Mouse (Mus musculus) lung, postnatal 14 days (tissue): ENCODE measurements at regions not wholly inside any gene's neighbourhood (a gene's known extent, or its start where the extent isn't known, plus 50 kb on each side); places are given as distances from the start of the nearest gene placed in this dataset.
A peak's percentile ranks its signal among the peaks of the same experiment; 100 is the strongest.

Experiments
- DNase-seq: peaks from one replicate; pipeline ENCODE4 v3.0.0; 2021

GRCm38 (mm10) chr4:75884371-75884770, 606.3 kb upstream of the Dmac1 start:
- no peak for DNase-seq

- no peak for DNase-seq
Observed at GRCm38 (mm10) chr4:75869771-75870170, 591.7 kb upstream of the Dmac1 start.

DNA sequence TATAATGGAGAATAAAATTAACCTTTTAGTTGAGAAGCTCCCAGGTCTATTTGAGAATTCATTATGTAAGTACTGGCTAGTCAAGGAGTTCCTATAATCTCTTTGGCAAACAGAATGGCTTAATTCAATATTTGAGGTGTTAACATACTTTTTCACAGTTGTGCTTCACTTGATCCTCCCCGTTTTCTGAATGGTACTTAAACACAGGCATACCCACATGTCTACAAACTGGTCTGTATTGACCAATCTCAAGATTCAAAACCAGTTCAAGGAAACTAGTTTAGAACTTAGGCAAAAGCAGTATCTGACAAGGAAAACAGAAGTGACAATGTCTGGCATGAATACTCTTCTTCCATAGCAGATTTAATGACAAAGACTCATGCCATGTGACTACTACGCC, 583.0 kb upstream of the Dmac1 start:
- DNase-seq, result no peak

DNA sequence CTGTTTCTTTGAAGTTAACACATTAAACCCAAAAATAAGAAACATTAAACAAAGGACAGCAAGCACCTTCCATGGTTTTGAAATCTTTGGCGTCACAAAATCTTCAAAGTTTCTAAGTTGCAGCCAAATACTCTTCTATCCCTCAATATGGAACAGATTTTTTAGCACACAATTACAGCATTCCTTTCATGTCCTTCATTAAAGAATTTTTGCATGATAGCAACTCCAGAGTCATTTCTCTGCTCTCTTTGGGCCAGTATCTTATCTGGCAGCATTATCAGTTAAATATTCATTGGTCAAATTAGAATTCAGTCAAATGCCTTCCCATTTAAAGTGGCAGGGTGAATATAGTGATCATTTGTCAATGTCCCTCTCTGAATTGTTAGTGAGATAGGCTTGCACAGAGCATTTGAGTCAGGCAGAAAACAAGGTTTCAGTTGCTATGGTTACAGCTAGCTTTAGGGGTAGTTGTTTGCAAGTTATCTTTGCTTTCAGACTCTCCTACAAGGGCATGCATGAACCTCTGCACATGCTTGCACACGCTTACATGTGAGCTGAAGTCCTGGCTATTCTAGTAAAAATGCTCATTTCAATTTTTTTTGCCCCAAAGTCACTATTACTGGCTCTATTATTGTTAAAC, 579.8 kb upstream of the Dmac1 start:
- no peak for DNase-seq

DNA sequence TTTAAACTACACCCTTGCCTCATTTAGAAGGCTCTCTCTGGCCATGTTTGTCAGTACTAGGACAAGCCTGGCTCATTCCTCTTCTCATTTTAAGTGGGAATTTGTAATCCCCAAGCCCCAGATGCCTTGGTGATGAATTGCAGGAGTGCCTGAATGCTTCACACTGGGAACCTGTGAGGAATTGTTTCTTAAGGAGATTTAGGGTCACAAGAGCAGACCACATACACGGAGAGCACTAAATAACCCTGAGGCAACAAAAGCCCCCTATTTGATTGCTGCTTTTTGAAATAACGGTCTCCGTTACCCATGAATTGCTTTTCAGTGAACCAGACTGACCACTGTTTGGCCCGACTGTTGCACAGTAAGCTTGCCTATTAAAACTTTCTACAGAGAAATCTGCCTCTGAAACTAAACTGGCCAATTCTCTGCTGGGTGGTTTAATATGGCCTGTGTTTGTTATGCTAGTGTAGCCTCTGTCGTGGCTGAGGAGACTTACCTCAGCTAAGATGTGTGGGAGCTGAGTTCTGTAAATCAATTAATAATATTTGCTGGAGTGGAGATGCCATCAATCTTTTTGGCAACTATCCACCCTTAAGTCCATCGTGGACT, 577.7 kb upstream of the Dmac1 start:
- no peak for DNase-seq

GRCm38 (mm10) chr4:75850343-75850742, 572.2 kb upstream of the Dmac1 start:
- no peak for DNase-seq

- no peak for DNase-seq
Observed at GRCm38 (mm10) chr4:75847675-75848385, 569.7 kb upstream of the Dmac1 start.

DNA sequence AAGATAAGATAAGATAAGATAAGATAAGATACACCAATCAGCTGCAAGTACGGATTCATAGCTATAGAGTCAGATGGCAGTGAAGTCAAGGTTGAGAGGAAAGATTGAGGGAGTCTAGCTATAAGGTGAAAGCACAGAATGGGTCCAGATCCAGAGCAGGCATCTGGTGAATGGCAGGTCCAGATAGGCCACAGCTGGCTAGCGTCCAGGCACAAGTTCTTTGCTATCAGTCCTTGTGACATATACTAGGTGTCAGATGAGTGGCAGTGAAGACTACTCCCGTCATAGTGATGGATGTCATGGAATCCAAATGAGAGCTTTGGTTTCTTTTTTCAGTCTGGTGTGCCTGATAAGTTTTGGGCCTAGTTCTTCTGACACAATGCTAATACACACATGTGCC, 566.9 kb upstream of the Dmac1 start:
- DNase-seq, result no peak

- no peak for DNase-seq
Observed at GRCm38 (mm10) chr4:75838619-75839018, 560.5 kb upstream of the Dmac1 start.

DNA sequence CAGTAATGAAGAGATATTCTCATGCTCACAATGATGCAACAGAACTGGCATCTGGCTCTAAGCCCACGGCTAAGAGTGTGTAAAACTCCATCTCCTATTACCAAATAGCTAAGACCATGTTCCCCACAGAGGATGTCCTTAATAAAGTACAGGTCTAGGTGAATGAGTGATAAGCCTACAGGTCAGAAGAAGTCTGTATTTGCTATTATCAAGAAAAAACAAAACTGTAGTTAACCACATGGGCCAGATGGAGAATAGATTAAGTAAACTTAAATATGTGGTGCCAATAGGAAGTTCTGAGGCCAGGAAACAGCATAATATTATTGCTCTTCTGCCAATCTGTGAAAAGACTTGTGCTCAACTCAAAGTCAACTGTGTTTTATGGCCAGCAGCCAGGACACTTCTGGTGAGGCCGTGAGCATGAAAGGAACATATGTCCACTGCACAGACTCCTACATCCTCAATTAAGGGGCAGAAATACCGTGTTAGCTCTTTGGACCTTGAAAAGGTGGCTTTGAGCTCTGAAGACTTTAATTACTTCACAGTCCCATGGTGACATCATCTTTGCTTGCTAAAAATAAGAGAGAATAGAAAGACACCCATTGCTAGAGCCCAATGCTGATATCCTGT, 549.1 kb upstream of the Dmac1 start:
- DNase-seq, result no peak

- no peak for DNase-seq
Observed at GRCm38 (mm10) chr4:75819193-75819603, 541.1 kb upstream of the Dmac1 start.

DNA sequence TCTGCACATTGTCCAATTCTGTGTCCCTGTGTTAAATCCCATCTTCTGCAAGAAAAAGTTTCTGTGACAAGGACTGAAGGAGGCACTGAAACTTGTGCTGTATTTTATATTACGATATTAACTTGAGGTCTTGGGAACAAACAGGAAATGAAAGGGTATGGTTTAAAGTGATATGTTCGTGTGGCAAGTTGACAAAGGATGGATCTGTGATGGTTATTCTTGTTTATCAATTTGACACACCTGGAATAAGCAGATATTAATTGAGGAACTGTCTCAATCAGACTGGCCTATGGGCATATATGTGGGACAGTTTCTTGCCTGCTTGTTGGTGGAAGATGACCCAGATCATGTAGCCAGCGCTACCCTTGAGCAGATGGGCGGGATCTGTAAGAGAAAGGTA, 537.9 kb upstream of the Dmac1 start:
- no peak for DNase-seq

GRCm38 (mm10) chr4:75812266-75812665, 534.2 kb upstream of the Dmac1 start:
- no peak for DNase-seq

DNA sequence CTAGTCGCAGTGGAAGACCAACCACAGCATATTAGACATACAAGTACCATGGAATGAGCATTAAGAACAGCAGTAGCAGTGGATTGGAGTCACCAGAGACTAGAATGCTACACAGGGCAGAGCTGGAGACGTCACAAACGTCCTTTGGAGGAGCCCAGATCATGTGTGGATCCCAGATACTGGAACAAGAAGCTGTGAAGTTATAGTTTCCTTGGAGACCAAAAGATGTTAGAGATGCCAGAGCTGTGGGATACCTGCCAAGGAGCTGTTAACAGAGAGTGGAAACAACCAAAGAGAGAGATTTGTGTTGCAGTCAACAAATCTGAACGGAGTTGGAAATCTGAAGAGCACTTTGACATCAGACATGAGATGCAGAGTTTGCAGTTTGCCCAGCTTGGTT, 523.8 kb upstream of the Dmac1 start:
- peak; percentile 1 for DNase-seq

DNA sequence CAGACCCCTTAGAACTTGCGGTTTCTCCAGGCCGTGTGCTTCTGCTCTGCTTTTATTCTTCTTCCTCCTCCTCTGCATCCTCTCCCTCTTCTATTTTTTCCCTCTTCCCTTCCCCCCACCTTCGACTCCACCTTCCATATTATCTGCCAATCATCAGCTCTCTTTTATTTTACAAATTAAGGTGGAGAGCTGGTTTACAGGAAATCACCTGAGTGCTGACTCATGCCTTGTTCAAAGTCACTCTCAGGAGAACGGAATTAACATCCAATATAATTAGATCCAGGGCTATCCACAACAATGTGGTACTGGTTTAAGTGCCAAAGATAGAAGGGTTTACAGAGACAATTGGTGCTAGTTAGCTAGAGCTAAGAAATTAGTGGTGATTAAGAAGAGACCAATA, 523.1 kb upstream of the Dmac1 start:
- no peak for DNase-seq

- peak; percentile 23 for DNase-seq
Observed at GRCm38 (mm10) chr4:75791789-75792188, 513.7 kb upstream of the Dmac1 start.

GRCm38 (mm10) chr4:75790920-75791589, 513.0 kb upstream of the Dmac1 start:
- no peak for DNase-seq

- DNase-seq, result no peak
Observed at GRCm38 (mm10) chr4:75787405-75787804, 509.3 kb upstream of the Dmac1 start.

GRCm38 (mm10) chr4:75786391-75786790, 508.3 kb upstream of the Dmac1 start:
- DNase-seq, result no peak

DNA sequence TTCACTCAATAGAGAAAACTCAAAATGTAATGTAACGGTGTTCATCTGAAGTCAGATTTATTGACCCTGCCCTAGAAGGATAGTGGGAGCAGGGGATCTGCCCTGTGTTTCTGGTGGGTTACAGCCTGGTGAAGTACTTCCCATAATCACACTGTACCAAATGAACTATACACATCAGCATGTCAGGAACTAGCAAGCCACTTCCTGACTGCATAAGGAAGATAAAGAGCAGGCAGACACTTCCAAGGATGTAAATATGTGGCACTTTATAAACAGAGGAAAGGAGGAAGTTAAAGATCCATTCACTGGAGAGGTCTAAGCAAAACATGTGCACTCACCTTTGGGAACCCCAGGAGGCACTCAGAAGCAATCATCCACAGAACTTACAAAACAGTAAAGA, 501.4 kb upstream of the Dmac1 start:
- DNase-seq, result no peak

- no peak for DNase-seq
Observed at GRCm38 (mm10) chr4:75764141-75764540, 486.0 kb upstream of the Dmac1 start.

DNA sequence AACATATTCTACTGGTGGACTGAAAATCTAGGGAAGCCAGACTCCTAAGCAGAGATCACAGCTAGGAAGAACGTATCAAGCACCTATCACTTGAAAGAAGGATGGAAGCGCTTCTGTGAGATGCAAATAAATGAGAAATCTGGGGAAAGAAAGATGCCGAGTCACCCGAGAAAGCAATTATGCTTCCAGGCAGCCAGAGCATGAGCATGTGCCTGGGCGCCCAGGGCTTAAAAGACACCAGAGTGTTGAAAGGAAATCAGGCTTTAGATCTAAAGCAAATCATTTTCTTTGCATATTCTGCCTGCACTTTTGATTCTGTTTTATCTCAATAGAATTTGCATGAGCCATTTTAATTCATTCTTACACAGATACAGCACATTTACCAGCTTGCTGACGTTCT, 466.5 kb upstream of the Dmac1 start:
- DNase-seq, result no peak

DNA sequence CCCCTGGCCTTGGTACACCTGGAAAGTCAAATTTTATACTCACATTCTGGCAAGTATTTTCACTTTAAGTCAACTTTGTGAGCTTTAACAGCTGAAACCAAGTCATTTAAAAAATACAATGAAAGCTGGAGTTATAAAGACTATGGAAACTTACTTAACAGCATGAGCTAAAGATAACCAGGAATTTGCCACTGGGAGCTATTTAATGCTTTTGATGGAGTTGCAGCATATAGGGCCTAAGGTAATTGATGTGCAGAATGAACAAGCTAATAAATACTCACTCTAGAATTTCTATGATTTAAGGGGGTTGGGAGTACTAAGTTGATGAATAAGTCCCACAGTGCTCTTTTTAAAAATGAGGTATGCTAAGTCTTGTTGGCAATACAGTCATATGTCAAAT, 463.5 kb upstream of the Dmac1 start:
- DNase-seq, result no peak
